Mouse (Mus musculus) brain, embryonic 14.5 days (tissue): ENCODE results near the gene Allc.

Source experiments
- CTCF ChIP-seq: fragments of 200-500 bp; IDR thresholded peaks from 2 replicates; pipeline ENCODE4 v1.5.1; 2012; ENCODE audit warnings: inconsistent platforms, mild to moderate bottlenecking, moderate library complexity, borderline replicate concordance; ENCODE audit not compliant: insufficient read depth, insufficient read length; ENCODE audit errors: extremely low read depth
- POLR2A ChIP-seq: fragments of 200-500 bp; IDR thresholded peaks from 2 replicates; pipeline ENCODE4 v1.6.1; 2012; ENCODE audit warnings: mild to moderate bottlenecking, inconsistent platforms, borderline replicate concordance; ENCODE audit not compliant: poor library complexity, insufficient read depth, insufficient read length, severe bottlenecking; ENCODE audit errors: extremely low read depth

- TF ChIP-seq CTCF (no peak), POLR2A (no peak)
Measured at GRCm38 (mm10) chr12:28587949-28588348, 5.6 kb upstream of the Allc start.
